Mouse (Mus musculus) monocyte, adult 2 months (primary cell): ENCODE measurements around the gene Pef1.

ENCODE experiments used
- DNase-seq, 2 experiments: peaks; one replicate each; pipeline ENCODE4 v3.0.0; 2022; ENCODE audit warnings: low spot score in 2 of 2, low read depth in 1 of 2

Gene Pef1

GRCm38 (mm10) chr4:130173911-130174311, 71.6 kb downstream of the Pef1 start:
- no peak for DNase-seq

GRCm38 (mm10) chr4:130174335-130175031, 72.1 kb downstream of the Pef1 start:
- no peak for DNase-seq

- no peak for DNase-seq
Measured at GRCm38 (mm10) chr4:130175072-130175711, 72.8 kb downstream of the Pef1 start, which contains the start of gene Tinagl1. Tinagl1 (minus strand) TSS chr4:130175122.

- DNase-seq = no peak
Measured at GRCm38 (mm10) chr4:130176156-130176720, 73.9 kb downstream of the Pef1 start.

GRCm38 (mm10) chr4:130177087-130177486, 74.7 kb downstream of the Pef1 start:
- no peak for DNase-seq

- DNase-seq = no peak
Measured at GRCm38 (mm10) chr4:130177536-130177935, 75.2 kb downstream of the Pef1 start.
